27 mouse cellular contexts compared by ENCODE assay signal in the genomic region with DNA sequence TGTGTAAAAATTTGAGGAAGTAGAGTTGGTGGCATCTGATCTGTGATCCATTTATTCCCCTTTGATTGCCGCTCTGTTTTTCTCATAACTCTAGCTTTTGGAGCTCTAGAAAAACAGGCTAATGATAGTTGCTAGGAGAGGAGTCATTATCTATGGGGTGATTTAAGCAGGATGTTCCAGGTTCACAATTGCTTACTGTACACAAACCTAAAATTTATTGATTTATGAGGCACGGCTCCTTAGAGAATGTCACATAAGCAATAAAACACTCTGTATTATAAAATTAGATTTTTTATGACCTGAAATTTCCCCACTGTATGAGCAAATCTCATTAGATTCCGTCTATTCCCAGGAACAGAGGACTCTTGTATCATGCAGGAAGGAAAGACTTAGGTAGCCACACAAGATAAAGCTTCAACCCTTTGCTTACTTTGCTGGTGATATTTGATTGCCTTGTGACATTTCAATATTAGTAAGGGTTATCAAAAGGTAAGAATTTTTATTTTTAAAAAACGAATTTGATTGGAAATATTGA.
A peak's percentile ranks its signal among the peaks of the same experiment; 100 is the strongest.
DNase-seq lines count a peak whose midpoint lies in the region; ATAC-seq lines count a peak whose summit lies in the region.
"Had no signal": no experiment of that assay in that cellular context is flagged by ENCODE, and none has a peak within 500 bp of the region (broad histone marks: within the 10 kb centered on the region; RNA-seq: fewer than 3 reads in every experiment).

No protein-coding gene starts in this region.

- no peak for DNase-seq in heart, adult 18-20 months
- DNase-seq in forebrain, embryonic 11.5 days (ENCODE audit: low spot score) = no peak
- DNase-seq: adrenal gland, adult 8-10 months; adrenal gland, postnatal 25 days; B cell, adult 2 months; cerebellum, adult 11 months; cerebellum, adult 18-20 months; cerebellum, adult 8-10 months; cerebellum, adult 9-11 months; cerebellum, postnatal 14 days; cerebellum, postnatal 36 days; embryo, embryonic 11 days; forebrain, postnatal 0 days had no signal

- no peak overlapping the region for H3K4me3 ChIP-seq in neural tube, embryonic 14.5 days (ENCODE audit: low read depth, low read length)
- H3K4me3 ChIP-seq in neural tube, embryonic 15.5 days (replicated peaks) = no peak overlapping the region
- H3K4me3 ChIP-seq in intestine, embryonic 16.5 days (ENCODE audit: low read length) = no peak overlapping the region
- H3K4me3 ChIP-seq in forebrain, embryonic 11.5 days (ENCODE audit: low read depth, low read length) = no peak overlapping the region
- H3K4me3 ChIP-seq: embryonic facial prominence, embryonic 13.5 days; embryonic facial prominence, embryonic 15.5 days; erythroblast, embryonic 14.5 days; forebrain, embryonic 10.5 days; forebrain, embryonic 13.5 days; forebrain, embryonic 15.5 days had no signal

- H3K27me3 ChIP-seq in neural tube, embryonic 14.5 days (ENCODE audit: control insufficient read depth, insufficient read depth, low read length) = no peaks in the 10 kb centered on the region
- H3K27me3 ChIP-seq in neural tube, embryonic 15.5 days (replicated peaks) = no peaks in the 10 kb centered on the region
- H3K27me3 ChIP-seq in intestine, embryonic 16.5 days (replicated peaks; ENCODE audit: control insufficient read depth, insufficient read depth, low read length) = no peaks in the 10 kb centered on the region
- H3K27me3 ChIP-seq in forebrain, embryonic 11.5 days (ENCODE audit: control insufficient read depth, insufficient read depth, low read length) = no peaks in the 10 kb centered on the region
- H3K27me3 ChIP-seq: CH12.LX; embryonic facial prominence, embryonic 13.5 days; embryonic facial prominence, embryonic 15.5 days; forebrain, embryonic 13.5 days; forebrain, embryonic 15.5 days; Patski had no signal

- H3K27ac ChIP-seq in neural tube, embryonic 14.5 days (ENCODE audit: low read depth, low read length) = no peak overlapping the region
- no peak overlapping the region for H3K27ac ChIP-seq in neural tube, embryonic 15.5 days (replicated peaks)
- no peak overlapping the region for H3K27ac ChIP-seq in intestine, embryonic 16.5 days (ENCODE audit: low read length)
- H3K27ac ChIP-seq in forebrain, embryonic 11.5 days (ENCODE audit: low read depth, low read length) = no peak overlapping the region
- H3K27ac ChIP-seq: embryonic facial prominence, embryonic 13.5 days; embryonic facial prominence, embryonic 15.5 days; forebrain, embryonic 10.5 days; forebrain, embryonic 13.5 days; forebrain, embryonic 15.5 days had no signal

- 59% methylated on average over 4 of the region's 4 CpGs for WGBS in neural tube, embryonic 14.5 days
- WGBS in neural tube, embryonic 15.5 days = 54% methylated on average over 4 of the region's 4 CpGs
- WGBS in intestine, embryonic 16.5 days = 51% methylated on average over 4 of the region's 4 CpGs
- 79% methylated on average over 4 of the region's 4 CpGs for WGBS in forebrain, embryonic 11.5 days

- H3K9ac ChIP-seq in neural tube, embryonic 14.5 days (replicated peaks; ENCODE audit: low read depth, low read length) = no peak overlapping the region
- H3K9ac ChIP-seq in neural tube, embryonic 15.5 days (replicated peaks) = no peak overlapping the region
- no peak overlapping the region for H3K9ac ChIP-seq in intestine, embryonic 16.5 days (ENCODE audit: low read depth, low read length)
- H3K9ac ChIP-seq in forebrain, embryonic 11.5 days (ENCODE audit: low read length) = no peak overlapping the region
- H3K9ac ChIP-seq: embryonic facial prominence, embryonic 13.5 days; embryonic facial prominence, embryonic 15.5 days; forebrain, embryonic 13.5 days; forebrain, embryonic 15.5 days; forebrain, postnatal 0 days had no signal

- peak; percentile 60; the same call in 1 of the 2 replicates for ATAC-seq in neural tube, embryonic 14.5 days (ENCODE audit: low read depth)
- ATAC-seq in neural tube, embryonic 15.5 days (ENCODE audit: low FRiP score) = no peak; the same call in 1 of the 2 replicates
- ATAC-seq in intestine, embryonic 16.5 days = peak; percentile 85
- no peak for ATAC-seq in forebrain, embryonic 11.5 days (replicated peaks; ENCODE audit: low FRiP score)
- ATAC-seq: activated CD4-positive, CD25-positive, alpha-beta regulatory T cell, adult 4 months; CD4-positive, CD25-positive, alpha-beta regulatory T cell, adult 4 months; forebrain, embryonic 13.5 days; forebrain, embryonic 15.5 days; forebrain, postnatal 0 days; Patski had no signal

- H3K4me1 ChIP-seq in neural tube, embryonic 14.5 days (ENCODE audit: control insufficient read depth, insufficient read depth, low read length) = no peaks in the 10 kb centered on the region
- no peaks in the 10 kb centered on the region for H3K4me1 ChIP-seq in neural tube, embryonic 15.5 days
- no peaks in the 10 kb centered on the region for H3K4me1 ChIP-seq in intestine, embryonic 16.5 days (ENCODE audit: control insufficient read depth, insufficient read depth, low read length)
- no peaks in the 10 kb centered on the region for H3K4me1 ChIP-seq in forebrain, embryonic 11.5 days (replicated peaks; ENCODE audit: control insufficient read depth, insufficient read depth, low read length)
- H3K4me1 ChIP-seq: embryonic facial prominence, embryonic 13.5 days; embryonic facial prominence, embryonic 15.5 days; forebrain, embryonic 10.5 days; forebrain, embryonic 13.5 days; forebrain, embryonic 15.5 days had no signal

- no peaks in the 10 kb centered on the region for H3K36me3 ChIP-seq in neural tube, embryonic 14.5 days (ENCODE audit: control insufficient read depth, insufficient read depth, low read length)
- H3K36me3 ChIP-seq in neural tube, embryonic 15.5 days = no peaks in the 10 kb centered on the region
- no peaks in the 10 kb centered on the region for H3K36me3 ChIP-seq in intestine, embryonic 16.5 days (ENCODE audit: control insufficient read depth, insufficient read depth, low read length)
- H3K36me3 ChIP-seq in forebrain, embryonic 11.5 days (ENCODE audit: control insufficient read depth, insufficient read depth, low read length) = no peaks in the 10 kb centered on the region
- H3K36me3 ChIP-seq: embryonic facial prominence, embryonic 13.5 days; embryonic facial prominence, embryonic 15.5 days; forebrain, embryonic 10.5 days; forebrain, embryonic 15.5 days; G1E had no signal

- H3K9me3 ChIP-seq in neural tube, embryonic 14.5 days (ENCODE audit: control insufficient read depth, low read length) = no peaks in the 10 kb centered on the region
- H3K9me3 ChIP-seq in neural tube, embryonic 15.5 days (replicated peaks) = no peaks in the 10 kb centered on the region
- no peaks in the 10 kb centered on the region for H3K9me3 ChIP-seq in intestine, embryonic 16.5 days (ENCODE audit: control insufficient read depth, low read length)
- no peaks in the 10 kb centered on the region for H3K9me3 ChIP-seq in forebrain, embryonic 11.5 days (ENCODE audit: control insufficient read depth, low read length)
- H3K9me3 ChIP-seq: embryonic facial prominence, embryonic 13.5 days; embryonic facial prominence, embryonic 15.5 days; forebrain, embryonic 10.5 days; forebrain, embryonic 13.5 days; forebrain, embryonic 15.5 days had no signal

- H3K4me2 ChIP-seq in neural tube, embryonic 14.5 days (ENCODE audit: low read depth, low read length) = no peak overlapping the region
- H3K4me2 ChIP-seq in neural tube, embryonic 15.5 days = no peak overlapping the region
- H3K4me2 ChIP-seq in intestine, embryonic 16.5 days (ENCODE audit: low read depth, low read length) = no peak overlapping the region
- H3K4me2 ChIP-seq in forebrain, embryonic 11.5 days (ENCODE audit: low read depth, low read length, severe bottlenecking) = no peak overlapping the region
- H3K4me2 ChIP-seq: embryonic facial prominence, embryonic 13.5 days; embryonic facial prominence, embryonic 15.5 days; forebrain, embryonic 13.5 days; forebrain, embryonic 15.5 days had no signal

Comparison
In these comparisons a context has a peak if more than half of its experiments do, and no peak if none do; other contexts are left out.
1. ATAC-seq: peak in neural tube, embryonic 14.5 days (single experiment) and intestine, embryonic 16.5 days (single experiment); none in neural tube, embryonic 15.5 days (single experiment) and forebrain, embryonic 11.5 days (single experiment).